In genomic region chr15:84719791-84720190, GRCm38 (mm10) we compare ENCODE assay signal across 8 mouse cellular contexts. TPM values are rescaled to one million over a fixed set of nuclear protein-coding genes. Genes with fewer than 3 reads are reported as not detected.
DNase-seq lines count a peak whose midpoint lies in the region; ATAC-seq and TF ChIP-seq lines count a peak whose summit lies in the region.

Gene Arhgap8 (plus strand): TSS chr15:84720052.

- H3K27ac ChIP-seq in left cerebral cortex, adult 2 months = no peak within 1 kb of the TSS
- no peak within 1 kb of the TSS for H3K27ac ChIP-seq in forebrain, postnatal 0 days (ENCODE audit: low read depth, low read length)
- no peak within 1 kb of the TSS; the same call in 1 of the 2 replicates for H3K27ac ChIP-seq in stomach, embryonic 15.5 days

- no peak for DNase-seq in left cerebral cortex, adult 2 months (ENCODE audit: extremely low spot score in 1 of 2, low spot score in 2 of 2)
- no peak for DNase-seq in left cerebral cortex, adult 8-10 months (ENCODE audit: low spot score in 2 of 2)
- no peak for DNase-seq in forebrain, postnatal 0 days
- peak; percentile 61 for DNase-seq in kidney, adult 11 months
- peak; percentile 78 for DNase-seq in lung, adult 2 months
- no peak for DNase-seq in MN1 (ENCODE audit: low spot score)

- 5% methylated on average over 17 of the region's 24 CpGs for WGBS in forebrain, postnatal 0 days
- 8% methylated on average over 24 of the region's 24 CpGs for WGBS in lung, adult 2 months
- 2% methylated on average over 24 of the region's 24 CpGs for WGBS in stomach, embryonic 15.5 days

- peak within 1 kb of the TSS; percentile 26 for H3K4me3 ChIP-seq in left cerebral cortex, adult 2 months
- H3K4me3 ChIP-seq in forebrain, postnatal 0 days (ENCODE audit: low read depth, low read length) = peak within 1 kb of the TSS; percentile 5; the same call in 1 of the 2 replicates
- H3K4me3 ChIP-seq in lung, adult 2 months (replicated peaks; ENCODE audit: extremely low read depth, low read depth, low read length) = peak within 1 kb of the TSS; percentile 70
- H3K4me3 ChIP-seq in stomach, embryonic 15.5 days (replicated peaks) = peak within 1 kb of the TSS; percentile 47

- 0 out of 2 replicates have a peak, but pooled peaks have one; percentile 27 for TF ChIP-seq POLR2A in lung, adult 2 months (IDR thresholded peaks at IDR 0.05; ENCODE audit: borderline replicate concordance, extremely low read depth, low read depth, low read length)

- peaks cover 24% of the 10 kb centered on the region for H3K27me3 ChIP-seq in forebrain, postnatal 0 days (ENCODE audit: insufficient read depth, low read length)
- no peaks in the 10 kb centered on the region for H3K27me3 ChIP-seq in stomach, embryonic 15.5 days (replicated peaks)

- H3K9me3 ChIP-seq in forebrain, postnatal 0 days (ENCODE audit: low read length) = no peaks in the 10 kb centered on the region
- H3K9me3 ChIP-seq in stomach, embryonic 15.5 days = no peaks in the 10 kb centered on the region

- intact Hi-C loops in left cerebral cortex, adult 2 months (cut with DNase I) = no loop called here

- peak within 1 kb of the TSS; percentile 28 for H3K4me2 ChIP-seq in forebrain, postnatal 0 days (ENCODE audit: low read depth)
- H3K4me2 ChIP-seq in stomach, embryonic 15.5 days = peak within 1 kb of the TSS; percentile 94

- TF ChIP-seq CTCF in left cerebral cortex, adult 2 months (IDR thresholded peaks at IDR 0.05) = no peak
- TF ChIP-seq CTCF in forebrain, postnatal 0 days (IDR thresholded peaks at IDR 0.05; ENCODE audit: low read depth) = no peak
- no peak for TF ChIP-seq CTCF in lung, adult 2 months (IDR thresholded peaks at IDR 0.05; ENCODE audit: insufficient read depth, low read length)

- H3K4me1 ChIP-seq in forebrain, postnatal 0 days (ENCODE audit: insufficient read depth) = no peaks in the 10 kb centered on the region
- H3K4me1 ChIP-seq in lung, adult 2 months (ENCODE audit: control insufficient read depth, insufficient read depth, low read length) = peaks cover 8% of the 10 kb centered on the region
- peaks cover 18% of the 10 kb centered on the region for H3K4me1 ChIP-seq in stomach, embryonic 15.5 days

- H3K9ac ChIP-seq in forebrain, postnatal 0 days = no peak within 1 kb of the TSS; the same call in 1 of the 2 replicates
- no peak within 1 kb of the TSS; the same call in 1 of the 2 replicates for H3K9ac ChIP-seq in stomach, embryonic 15.5 days

- no peaks in the 10 kb centered on the region for H3K36me3 ChIP-seq in forebrain, postnatal 0 days (ENCODE audit: insufficient read depth)
- H3K36me3 ChIP-seq in stomach, embryonic 15.5 days = no peaks in the 10 kb centered on the region

- no peak for ATAC-seq in forebrain, postnatal 0 days
- peak; percentile 85 for ATAC-seq in stomach, embryonic 15.5 days (ENCODE audit: insufficient read depth, low FRiP score, low read depth)
- no peak for ATAC-seq in erythroid progenitor cell, adult 5-6 weeks (replicated peaks; ENCODE audit: low FRiP score, poor library complexity, severe bottlenecking)

RNA-seq across cellular contexts. Expression of gene Arhgap8, which starts in this region (rescaled TPM):
- total RNA-seq in left cerebral cortex, adult 2 months (2021) = not detected
- total RNA-seq in left cerebral cortex, adult 8-10 months (2022) = under 1 TPM in 2 of 4 experiments, not detected in 2; 0.26 to 0.28 TPM
- total RNA-seq in forebrain, postnatal 0 days (2014; rRNA removed) = 0.29 TPM in 1 of 2 replicates, not detected in the other
- polyA plus RNA-seq in forebrain, postnatal 0 days (2015; fragmentation: Nextera tagmentation; extraction: Ambion mirVana) = 0.19 and 0.44 TPM in 2 replicates
- polyA plus RNA-seq in lung, adult 2 months (2012; rRNA removed) = 20.3 and 22.1 TPM in 2 replicates
- 10.3 and 11.4 TPM in 2 replicates for polyA plus RNA-seq in stomach, embryonic 15.5 days (2015; fragmentation: Nextera tagmentation; extraction: Ambion mirVana)
- not detected in 2 replicates for total RNA-seq in erythroid progenitor cell, adult 5-6 weeks (2015; ENCODE audit: low replicate concordance)
- total RNA-seq in erythroid progenitor cell, adult 5-6 weeks (2017; ENCODE audit: low replicate concordance) = not detected in 2 replicates

Comparison
In these comparisons a context has a peak if more than half of its experiments do, and no peak if none do; other contexts are left out.
1. DNase-seq: peak in kidney, adult 11 months (single experiment) and lung, adult 2 months (single experiment); none in left cerebral cortex, adult 2 months (0 of 2), left cerebral cortex, adult 8-10 months (0 of 2), forebrain, postnatal 0 days (single experiment) and MN1 (single experiment).
2. H3K4me3 ChIP-seq: peak in every context shown above with its lines; median percentile 70 in lung, adult 2 months; 47 in stomach, embryonic 15.5 days; 26 in left cerebral cortex, adult 2 months; 5 in forebrain, postnatal 0 days.